Mouse (Mus musculus) T-helper 17 cell (primary cell): ENCODE data around the gene Tmem216.

Experiments
- in situ Hi-C, 2 experiments: fragments of 300-600 bp; cut with MboI, MseI; formaldehyde crosslinking; loops; 1 replicate in 1 of 2; 2 replicates in 1 of 2; pipeline ENCODE4 v1.15.1; 2025; ENCODE audit warnings: high pct_unique_total_duplicates in 2 of 2

Gene Tmem216

DNA sequence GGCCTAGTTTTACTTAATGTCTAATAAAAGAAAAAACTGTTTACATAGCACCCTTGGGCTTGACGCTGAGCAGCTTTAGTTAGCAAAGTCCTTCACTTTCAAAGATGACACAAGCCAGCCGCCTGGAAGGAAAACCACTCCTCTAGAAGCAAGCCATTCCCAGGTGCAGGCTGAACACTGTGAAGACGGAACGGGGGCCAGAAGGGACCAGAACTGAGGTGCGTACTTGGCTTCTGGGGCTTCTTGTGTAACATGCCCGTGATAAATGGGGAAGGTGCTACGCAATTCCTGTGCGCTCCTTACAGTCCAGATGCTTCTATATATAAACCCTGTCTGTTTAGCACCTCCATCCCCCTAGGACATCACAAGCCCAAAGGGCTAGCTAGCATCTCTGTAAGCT is 55.5 kb downstream of the Tmem216 start:
- in situ Hi-C loops, result no loop called here

- in situ Hi-C loops, result no loop called here
These were observed 58.4 kb downstream of the Tmem216 start for GRCm38 (mm10) chr19:10497512-10498160.

- in situ Hi-C loops, result no loop called here
These were observed 59.1 kb downstream of the Tmem216 start for GRCm38 (mm10) chr19:10496976-10497375.

DNA sequence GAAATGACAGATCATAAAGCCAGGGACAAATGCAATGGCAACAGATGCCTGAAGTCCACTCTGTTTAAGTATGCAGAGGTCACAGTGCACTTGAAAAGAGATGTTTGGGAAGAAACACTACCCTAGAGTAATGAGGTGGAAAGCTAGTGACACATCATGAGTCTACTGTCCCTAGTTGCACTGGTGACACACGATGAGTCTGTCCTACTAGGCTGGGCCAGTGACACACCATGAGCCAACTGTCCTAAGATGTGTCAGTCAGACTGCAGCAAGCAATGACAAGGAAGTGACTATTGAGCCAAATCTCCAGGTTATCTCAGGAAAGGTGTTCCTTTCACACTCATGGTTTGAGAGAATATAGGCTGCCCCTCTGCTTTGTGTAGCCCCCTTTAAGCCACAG is 60.4 kb downstream of the Tmem216 start:
- in situ Hi-C loops, result no loop called here

- in situ Hi-C loops, result loop anchor here (5.0 kb wide), 1 partner anchor 34 kb away; no protein-coding TSS in a partner anchor
These were observed 69.7 kb downstream of the Tmem216 start for GRCm38 (mm10) chr19:10486264-10486738.
